Mouse (Mus musculus) heart, adult 2 months (tissue): ENCODE data around the gene Bsn. TPM values are rescaled to one million over a fixed set of nuclear protein-coding genes. Genes with fewer than 3 reads are reported as not detected.

Source experiments
- DNase-seq, 2 experiments: peaks; one replicate each; pipeline ENCODE4 v3.0.0; 2021
- H3K27ac ChIP-seq: fragments of 200-600 bp; 2 replicates; pipeline ENCODE4 v1.8.1; 2022
- H3K27me3 ChIP-seq: fragments of 200-500 bp; 2 replicates; pipeline ENCODE4 v1.6.1; 2012; ENCODE audit warnings: mild to moderate bottlenecking, low read length, inconsistent platforms, mixed read lengths; ENCODE audit not compliant: control insufficient read depth, insufficient read depth
- H3K36me3 ChIP-seq: fragments of 200-500 bp; 2 replicates; pipeline ENCODE4 v1.6.1; 2012; ENCODE audit warnings: low read length, inconsistent platforms; ENCODE audit not compliant: control insufficient read depth, insufficient read depth
- H3K4me1 ChIP-seq: fragments of 200-500 bp; 2 replicates; pipeline ENCODE4 v1.6.1; 2011; ENCODE audit warnings: low read length; ENCODE audit not compliant: control insufficient read depth, insufficient read depth
- H3K4me3 ChIP-seq: fragments of 200-600 bp; 2 replicates; pipeline ENCODE4 v1.8.1; 2022
- H3K79me2 ChIP-seq: fragments of 200-500 bp; replicated peaks from 2 replicates; pipeline ENCODE4 v1.6.1; 2012; ENCODE audit warnings: mild to moderate bottlenecking, inconsistent platforms, low read length, moderate library complexity, mixed read lengths; ENCODE audit not compliant: control insufficient read depth, insufficient read depth
- H3K9ac ChIP-seq: fragments of 200-500 bp; 2 replicates; pipeline ENCODE4 v1.6.1; 2012; ENCODE audit warnings: low read depth, mild to moderate bottlenecking, control low read depth, inconsistent platforms, low read length, mixed read lengths
- CTCF ChIP-seq: fragments of 200-600 bp; IDR thresholded peaks from 2 replicates; pipeline ENCODE4 v1.8.1; 2022; ENCODE audit warnings: antibody characterized with exemption, mild to moderate bottlenecking, moderate library complexity
- EP300 ChIP-seq: fragments of 200-500 bp; IDR thresholded peaks from 2 replicates; pipeline ENCODE4 v1.6.1; 2011; ENCODE audit warnings: low read depth, low read length, control low read depth; ENCODE audit not compliant: insufficient read depth
- POLR2A ChIP-seq: fragments of 200-500 bp; IDR thresholded peaks from 2 replicates; pipeline ENCODE4 v1.6.1; 2011; ENCODE audit warnings: mild to moderate bottlenecking, low read depth, low read length, control low read depth; ENCODE audit not compliant: insufficient read depth
- WGBS: fragments of 180-500 bp; shearing (Covaris S2); methylation state at CpG from one replicate; pipeline ENCODE4 v1.1.7; 2018; 5-methylcytosine and 5-hydroxymethylcytosine counted together
- intact Hi-C: fragments of 180-260 bp; cut with DNase I; formaldehyde crosslinking; loops from one replicate; pipeline ENCODE4 v1.15.1; 2025
- polyA plus RNA-seq: library from polyadenylated mRNA; depleted of rRNA; stranded (reverse); fragments of >200 nt; gene quantifications from 2 replicates; pipeline ENCODE4 v1.2.3, GENCODE M21; 2012
- total RNA-seq, 2 experiments: library from RNA; stranded (reverse); gene quantifications; 2 replicates each; pipeline ENCODE4 v1.2.3; 2021

The Bsn gene
- total and polyA plus RNA-seq, 3 experiments = 0.03 to 0.10 (median 0.05) TPM

GRCm38 (mm10) chr9:108112719-108113340 is 77.4 kb downstream of the Bsn start:
- H3K36me3 ChIP-seq = no peaks in the 10 kb centered on the region
- peak; percentile 42 to 66 for DNase-seq
- peaks cover 2% of the 10 kb centered on the region; the same call in 1 of the 2 replicates for H3K27me3 ChIP-seq
- TF ChIP-seq POLR2A (no peak), EP300 (no peak), CTCF (no peak)
- intact Hi-C loops = no loop called here
- H3K79me2 ChIP-seq = no peaks in the 10 kb centered on the region
- H3K27ac ChIP-seq = no peak overlapping the region
- no peaks in the 10 kb centered on the region for H3K4me1 ChIP-seq
- no peak overlapping the region for H3K9ac ChIP-seq
- no peak overlapping the region for H3K4me3 ChIP-seq
- 83% methylated on average over 18 of the region's 18 CpGs for WGBS

DNA sequence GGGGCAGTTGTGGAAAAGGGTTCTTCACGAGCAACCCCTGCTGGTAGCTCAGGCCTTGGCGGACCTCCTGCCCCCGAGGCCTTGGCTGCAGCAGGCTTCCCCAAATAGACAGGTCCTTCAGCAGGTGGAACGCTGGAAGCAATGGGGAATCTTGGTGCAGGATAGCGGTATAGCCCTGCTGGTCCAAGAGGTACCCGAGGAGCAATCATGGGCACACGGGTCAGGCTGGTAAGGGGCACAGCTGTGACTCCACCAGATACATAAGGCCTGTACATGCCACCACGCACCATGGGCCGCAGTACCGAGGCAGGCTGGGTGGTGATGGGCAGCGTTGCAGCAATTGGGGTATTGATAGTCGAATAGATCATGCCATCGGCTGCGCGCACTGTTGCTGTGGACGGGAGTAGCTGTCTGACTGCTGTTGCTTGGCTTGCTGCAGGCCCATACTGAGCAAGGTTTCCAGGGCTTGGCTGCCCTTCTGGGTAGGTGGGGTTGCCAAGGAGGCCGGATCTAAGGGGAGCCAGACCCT is 78.5 kb downstream of the Bsn start:
- H3K9ac ChIP-seq = no peak overlapping the region; the same call in 1 of the 2 replicates
- DNase-seq = no peak
- 72% methylated on average over 17 of the region's 17 CpGs for WGBS

GRCm38 (mm10) chr9:108111101-108111592 is 79.0 kb downstream of the Bsn start:
- no peaks in the 10 kb centered on the region for H3K79me2 ChIP-seq
- peak overlapping the region; percentile 4; the same call in 1 of the 2 replicates for H3K9ac ChIP-seq
- no peak for TF ChIP-seq EP300
- TF ChIP-seq POLR2A = no peak
- no peak for TF ChIP-seq CTCF
- no peak overlapping the region for H3K27ac ChIP-seq
- intact Hi-C loops = no loop called here
- no peak for DNase-seq
- H3K36me3 ChIP-seq = no peaks in the 10 kb centered on the region
- H3K27me3 ChIP-seq = peaks cover 2% of the 10 kb centered on the region; the same call in 1 of the 2 replicates
- WGBS = 6% methylated on average over 22 of the region's 22 CpGs
- H3K4me1 ChIP-seq = no peaks in the 10 kb centered on the region
- peak overlapping the region; percentile 14; the same call in 1 of the 2 replicates for H3K4me3 ChIP-seq

More for the DNA sequence above, 78.5 kb downstream of the Bsn start:
- Histone ChIP-seq H3K79me2 (no peaks in the 10 kb centered on the region), H3K36me3 (no peaks in the 10 kb centered on the region), H3K27me3 (peaks cover 2% of the 10 kb centered on the region; the same call in 1 of the 2 replicates), H3K4me3 (no peak overlapping the region), H3K4me1 (no peaks in the 10 kb centered on the region), H3K27ac (no peak overlapping the region)
- TF ChIP-seq POLR2A (no peak), EP300 (no peak), CTCF (0 out of 2 replicates have a peak, but pooled peaks have one; percentile 3)
- intact Hi-C loops = no loop called here

- TF ChIP-seq POLR2A (no peak), CTCF (no peak), EP300 (no peak)
- intact Hi-C loops = no loop called here
- Histone ChIP-seq H3K36me3 (no peaks in the 10 kb centered on the region), H3K27me3 (peaks cover 1% of the 10 kb centered on the region; the same call in 1 of the 2 replicates), H3K9ac (no peak overlapping the region), H3K4me3 (no peak overlapping the region), H3K27ac (no peak overlapping the region), H3K4me1 (no peaks in the 10 kb centered on the region), H3K79me2 (no peaks in the 10 kb centered on the region)
- WGBS = 83% methylated on average over 16 of the region's 16 CpGs
- DNase-seq = no peak
Observed at GRCm38 (mm10) chr9:108110160-108110559, 80.0 kb downstream of the Bsn start.

GRCm38 (mm10) chr9:108107867-108108266 is 82.3 kb downstream of the Bsn start:
- TF ChIP-seq CTCF (no peak), EP300 (no peak), POLR2A (no peak)

GRCm38 (mm10) chr9:108106090-108106489 is 84.1 kb downstream of the Bsn start:
- 88% methylated on average over 23 of the region's 23 CpGs for WGBS

More at GRCm38 (mm10) chr9:108107867-108108266, 82.3 kb downstream of the Bsn start:
- intact Hi-C loops = no loop called here
- Histone ChIP-seq H3K9ac (no peak overlapping the region), H3K4me1 (no peaks in the 10 kb centered on the region), H3K27ac (no peak overlapping the region), H3K79me2 (no peaks in the 10 kb centered on the region), H3K27me3 (no peaks in the 10 kb centered on the region), H3K36me3 (no peaks in the 10 kb centered on the region), H3K4me3 (no peak overlapping the region)
- no peak for DNase-seq
- WGBS = 94% methylated on average over 16 of the region's 16 CpGs

More at GRCm38 (mm10) chr9:108106090-108106489, 84.1 kb downstream of the Bsn start:
- H3K4me3 ChIP-seq = no peak overlapping the region
- H3K9ac ChIP-seq = no peak overlapping the region
- intact Hi-C loops = no loop called here
- no peak for DNase-seq
- H3K27me3 ChIP-seq = no peaks in the 10 kb centered on the region
- H3K27ac ChIP-seq = no peak overlapping the region
- no peaks in the 10 kb centered on the region for H3K79me2 ChIP-seq
- no peaks in the 10 kb centered on the region for H3K4me1 ChIP-seq
- H3K36me3 ChIP-seq = no peaks in the 10 kb centered on the region
- TF ChIP-seq EP300 (no peak), POLR2A (no peak), CTCF (peak; percentile 14; the same call in 1 of the 2 replicates)
